Mouse (Mus musculus) thymus, postnatal 4 days (tissue): Measurements from ENCODE around the gene Bri3bp.
A peak's percentile ranks its signal among the peaks of the same experiment; 100 is the strongest.
"Not testable (repeated sequence)": the region's sequence is repeated elsewhere in the genome, so short reads cannot be mapped to it uniquely, and the experiment has no call there.

Source experiments
- DNase-seq: peaks from one replicate; pipeline ENCODE4 v3.0.0; 2021

The Bri3bp gene

DNA sequence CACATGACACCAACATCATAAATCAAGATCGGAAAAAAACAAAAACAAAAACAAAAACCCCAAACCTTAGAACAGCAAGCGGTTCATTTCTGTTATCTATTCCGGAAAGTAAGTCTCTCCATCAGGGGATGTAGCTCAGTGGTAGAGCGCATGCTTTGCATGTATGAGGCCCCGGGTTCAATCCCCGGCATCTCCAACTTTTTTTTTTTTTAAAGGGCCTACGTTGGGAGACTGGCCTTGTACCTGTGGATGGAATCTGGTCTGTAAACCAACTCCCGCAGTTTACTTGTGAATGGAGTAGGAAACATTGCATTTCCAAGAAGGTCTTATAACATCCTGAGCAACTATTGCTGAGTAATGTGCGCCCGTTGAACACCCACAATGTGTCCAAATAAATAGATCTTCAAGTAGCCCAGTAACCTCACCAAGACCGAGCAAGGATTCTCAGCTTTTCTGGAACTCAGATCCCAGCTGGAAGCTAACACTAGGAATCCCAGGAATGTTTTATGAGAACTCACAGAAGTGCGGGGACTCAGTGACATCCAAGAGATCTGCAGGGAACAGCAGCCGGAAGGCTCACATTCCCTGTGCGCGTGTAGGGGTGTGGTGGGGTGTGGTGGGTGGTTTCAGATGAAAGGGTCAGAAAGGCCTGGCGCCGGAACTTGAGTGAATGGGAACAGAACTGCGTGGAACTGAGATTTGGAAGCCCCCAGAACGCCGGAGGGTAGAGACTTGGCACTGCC is 31.8 kb upstream of the Bri3bp start:
- DNase-seq: peak; percentile 47

- DNase-seq: peak; percentile 94
Observed at GRCm38 (mm10) chr5:125411972-125412530, 29.3 kb upstream of the Bri3bp start.

DNA sequence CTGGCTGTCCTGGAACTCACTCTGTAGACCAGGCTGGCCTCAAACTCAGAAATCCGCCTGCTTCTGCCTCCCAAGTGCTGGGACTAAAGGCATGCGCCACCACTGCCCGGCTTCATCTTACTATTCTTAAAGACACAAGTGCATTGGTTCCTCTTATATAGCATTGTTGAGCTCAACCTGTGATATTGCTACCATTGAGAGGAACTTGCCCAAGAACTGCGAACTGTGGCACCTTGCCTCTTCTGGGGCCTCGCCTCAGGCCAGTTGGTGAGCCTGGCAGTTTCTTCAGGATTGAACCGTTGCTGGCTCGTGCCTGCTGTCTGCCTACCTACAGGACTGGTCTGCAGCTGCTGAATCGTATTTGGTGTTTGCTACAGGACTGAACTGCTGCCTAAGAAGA is 28.8 kb upstream of the Bri3bp start:
- DNase-seq: not testable (repeated sequence)

GRCm38 (mm10) chr5:125413763-125414162 is 27.6 kb upstream of the Bri3bp start:
- no peak for DNase-seq

GRCm38 (mm10) chr5:125416183-125416582 is 25.2 kb upstream of the Bri3bp start:
- DNase-seq: no peak

- no peak for DNase-seq
Observed at GRCm38 (mm10) chr5:125418636-125419035, 22.7 kb upstream of the Bri3bp start.

DNA sequence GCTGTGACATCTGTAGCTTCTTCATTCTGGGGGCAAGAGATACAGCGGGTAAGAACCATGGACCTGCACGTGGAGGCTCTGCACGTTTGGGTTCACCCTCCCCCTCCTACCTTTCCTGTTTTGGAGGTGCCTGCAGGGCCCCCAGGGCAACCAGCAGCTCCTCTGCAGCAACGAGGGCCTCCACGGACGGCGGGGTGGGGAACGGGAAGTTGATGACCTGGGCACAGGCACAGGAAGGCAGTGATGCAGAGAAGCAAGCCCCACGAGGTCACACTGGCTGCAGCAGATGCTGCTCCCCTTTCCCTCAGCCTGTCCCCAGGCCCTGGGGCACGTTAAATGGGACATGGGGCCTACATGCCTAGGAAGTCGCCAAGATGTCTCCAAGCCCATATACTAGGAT is 22.2 kb upstream of the Bri3bp start:
- DNase-seq: no peak

DNA sequence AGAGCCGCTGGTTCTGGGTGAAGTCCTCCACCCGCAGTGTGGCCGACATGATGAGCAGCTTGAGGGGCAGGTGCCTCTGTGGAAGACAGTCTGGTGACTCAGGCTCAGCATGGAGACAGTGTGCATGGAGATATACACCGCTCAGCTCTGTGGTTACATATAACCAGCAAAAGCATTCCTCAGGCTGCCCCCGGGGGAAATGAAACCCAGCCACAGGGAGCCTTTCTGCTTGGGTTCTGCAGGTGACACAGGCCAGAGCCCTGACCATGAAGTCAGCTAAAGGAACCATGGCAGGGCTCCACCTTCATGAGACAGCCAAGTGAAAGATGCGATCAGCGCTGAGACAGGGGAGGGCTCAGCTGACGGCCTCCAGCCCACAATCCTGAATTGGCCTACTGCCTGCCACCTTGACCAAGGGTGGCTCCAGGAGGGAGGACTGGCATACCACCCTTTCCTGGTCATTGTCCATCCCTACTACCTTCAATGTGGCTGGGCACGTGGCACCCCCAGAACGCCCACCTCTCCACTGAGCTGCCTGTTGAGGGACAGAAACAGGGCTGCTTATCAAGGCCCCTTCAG is 15.6 kb upstream of the Bri3bp start:
- DNase-seq: no peak

DNA sequence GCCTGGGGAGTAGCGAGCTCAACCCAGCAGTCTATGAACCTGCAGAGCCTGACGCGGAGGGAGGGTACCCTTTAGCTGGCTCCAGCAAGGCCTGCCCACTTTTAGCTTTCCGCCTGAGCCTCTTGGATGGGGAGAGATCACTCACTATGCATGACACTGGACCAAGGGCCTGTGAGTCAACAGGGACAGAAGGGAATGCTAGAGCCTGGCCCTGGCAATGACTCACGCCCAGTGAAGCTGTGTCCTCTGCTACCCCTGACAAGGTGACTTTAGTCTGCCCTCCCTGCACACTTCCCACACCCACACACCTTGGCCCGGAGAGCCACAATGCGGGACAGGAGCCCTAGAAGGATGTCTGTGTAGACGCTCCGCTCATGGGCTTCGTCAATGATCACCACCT is 15.0 kb upstream of the Bri3bp start:
- DNase-seq: no peak

DNA sequence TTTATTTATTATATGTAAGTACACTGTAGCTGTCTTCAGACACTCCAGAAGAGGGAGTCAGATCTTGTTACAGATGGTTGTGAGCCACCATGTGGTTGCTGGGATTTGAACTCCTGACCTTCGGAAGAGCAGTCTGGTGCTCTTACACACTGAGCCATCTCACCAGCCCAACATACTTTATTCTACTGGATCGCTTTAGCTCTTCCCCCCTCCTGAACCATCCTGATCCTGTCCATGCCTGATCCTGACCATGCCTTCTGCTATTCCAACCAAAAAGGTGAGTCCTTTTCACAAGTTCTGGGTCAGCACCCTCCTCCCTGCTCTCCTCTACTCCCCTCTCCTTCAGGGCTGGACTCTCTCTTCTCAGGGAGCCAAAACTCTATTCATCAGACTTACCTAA is 9.0 kb upstream of the Bri3bp start:
- not testable (repeated sequence) for DNase-seq

GRCm38 (mm10) chr5:125433793-125434337 is 7.5 kb upstream of the Bri3bp start, which contains the start of gene Dhx37:
Gene Dhx37 (minus strand): TSS chr5:125434121.
- DNase-seq: peak; percentile 95

- peak; percentile 49 for DNase-seq
Observed at GRCm38 (mm10) chr5:125434347-125434746, 7.0 kb upstream of the Bri3bp start.

GRCm38 (mm10) chr5:125440583-125441233 is 660 bp upstream of the Bri3bp start:
- DNase-seq: no peak

GRCm38 (mm10) chr5:125442136-125442995 is 998 bp downstream of the Bri3bp start:
- peak; percentile 36 for DNase-seq

DNA sequence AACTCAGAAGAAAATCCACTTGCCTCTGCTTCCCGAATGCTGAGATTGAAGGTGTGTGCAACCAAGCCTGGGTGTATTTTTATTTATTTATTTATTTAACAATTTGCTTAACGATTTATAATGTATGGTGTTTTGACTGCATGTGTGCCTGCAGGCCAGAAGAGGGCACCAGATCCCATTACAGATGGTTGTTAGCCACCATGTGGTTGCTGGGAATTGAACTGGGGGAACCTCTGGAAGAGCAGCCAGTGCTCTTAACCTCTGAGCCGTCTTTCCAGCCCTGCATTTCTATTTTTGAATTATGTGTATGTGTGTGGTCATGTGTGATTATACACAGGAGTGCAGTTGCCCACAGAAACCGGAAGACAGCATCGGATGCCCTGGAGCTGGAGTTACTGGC is 2.0 kb downstream of the Bri3bp start:
- DNase-seq: no peak

DNA sequence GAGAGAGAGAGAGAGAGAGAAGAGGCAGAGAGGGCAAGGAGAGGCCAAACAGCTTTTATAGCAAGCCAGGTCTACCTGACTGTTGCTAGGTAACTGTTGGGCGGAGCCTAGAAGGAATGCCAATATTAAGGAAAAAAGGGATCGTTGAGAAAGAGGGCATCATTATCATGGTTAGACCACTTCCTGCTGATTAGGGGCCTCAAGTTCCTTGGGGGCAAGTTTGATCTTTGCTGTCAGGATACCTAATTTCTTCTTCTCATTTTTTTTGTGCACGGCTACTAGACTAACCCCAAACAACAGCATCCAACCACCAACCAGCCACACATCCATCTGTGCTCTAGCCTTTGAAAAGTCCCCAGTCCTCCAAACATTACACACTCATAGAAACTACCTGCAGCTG is 2.5 kb downstream of the Bri3bp start:
- no peak for DNase-seq

DNA sequence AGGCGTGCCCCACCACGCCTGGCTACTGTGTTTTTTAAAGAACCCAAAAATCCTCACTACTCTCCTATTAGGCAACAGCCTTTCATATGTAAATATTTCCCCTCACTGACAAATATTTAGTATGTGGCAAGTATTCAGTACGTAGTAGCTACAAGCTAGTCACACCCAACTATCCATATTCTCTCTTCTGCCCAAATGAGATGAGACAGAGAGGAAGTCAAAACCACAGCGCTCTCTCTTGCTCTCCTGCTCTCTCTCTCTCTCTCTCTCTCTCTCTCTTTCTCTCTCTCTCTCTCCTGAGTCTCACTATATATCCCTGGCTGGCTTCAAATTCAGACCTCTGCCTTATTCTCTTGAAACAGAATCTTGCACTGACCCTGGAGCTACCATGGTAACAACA is 3.2 kb downstream of the Bri3bp start:
- no peak for DNase-seq

DNA sequence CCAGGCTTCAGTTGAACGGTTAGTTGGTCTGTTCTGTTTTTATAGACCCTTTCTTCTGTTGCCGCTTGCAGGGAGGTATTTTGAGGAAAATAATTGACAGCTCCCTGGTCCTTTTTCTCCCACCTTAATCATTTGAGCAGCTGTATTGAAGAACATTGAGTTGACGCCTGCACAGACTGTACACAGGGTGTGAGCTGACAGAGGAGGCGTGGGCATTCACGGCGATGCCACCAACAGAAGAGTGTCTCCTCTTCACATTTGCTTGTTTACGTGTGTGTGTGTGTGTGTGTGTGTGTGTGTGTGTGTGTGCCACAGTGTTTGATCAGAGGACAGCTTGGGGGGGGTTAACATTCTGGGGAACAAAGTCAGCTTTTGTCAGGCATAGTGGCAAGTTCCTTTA is 5.0 kb downstream of the Bri3bp start:
- no peak for DNase-seq

GRCm38 (mm10) chr5:125448026-125448425 is 6.7 kb downstream of the Bri3bp start:
- no peak for DNase-seq

DNA sequence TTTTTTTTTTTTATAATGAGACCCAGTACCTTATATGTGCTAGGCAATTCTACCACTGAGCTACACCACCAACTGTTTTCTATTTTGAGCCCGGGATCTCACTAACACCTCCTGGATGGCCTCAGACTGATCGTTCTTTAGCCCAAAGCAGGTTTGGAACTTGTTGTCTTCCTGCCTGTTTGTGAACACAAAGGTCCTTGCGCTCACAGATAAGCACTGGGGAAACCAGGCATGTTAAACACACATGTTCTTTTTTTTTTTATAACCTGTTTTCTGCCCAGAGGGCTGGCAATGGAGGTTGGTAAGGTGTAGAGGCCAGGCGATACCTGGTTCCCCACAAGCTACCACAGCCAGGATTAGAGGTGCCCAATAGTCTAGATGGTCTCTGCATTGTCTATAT is 7.3 kb downstream of the Bri3bp start:
- no peak for DNase-seq

DNA sequence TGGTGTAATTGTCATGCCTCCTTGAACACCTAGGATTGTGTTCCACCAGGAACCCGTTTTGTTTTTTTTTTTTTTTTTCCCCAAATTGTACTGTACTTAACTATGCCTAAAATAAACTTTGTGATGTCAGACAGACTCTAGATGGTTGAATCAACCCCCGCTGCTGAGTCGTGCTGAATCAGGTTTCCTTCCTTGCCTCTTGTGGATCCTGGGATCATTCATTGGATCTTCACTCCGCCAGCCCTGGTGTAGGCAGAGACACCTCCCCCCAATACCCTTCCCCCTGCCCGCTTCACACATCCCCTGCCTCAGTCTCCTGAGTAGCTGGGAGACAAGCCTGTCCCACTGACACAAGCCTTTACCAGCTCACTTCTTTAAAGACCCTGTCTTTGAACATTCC is 7.9 kb downstream of the Bri3bp start:
- DNase-seq: no peak

DNA sequence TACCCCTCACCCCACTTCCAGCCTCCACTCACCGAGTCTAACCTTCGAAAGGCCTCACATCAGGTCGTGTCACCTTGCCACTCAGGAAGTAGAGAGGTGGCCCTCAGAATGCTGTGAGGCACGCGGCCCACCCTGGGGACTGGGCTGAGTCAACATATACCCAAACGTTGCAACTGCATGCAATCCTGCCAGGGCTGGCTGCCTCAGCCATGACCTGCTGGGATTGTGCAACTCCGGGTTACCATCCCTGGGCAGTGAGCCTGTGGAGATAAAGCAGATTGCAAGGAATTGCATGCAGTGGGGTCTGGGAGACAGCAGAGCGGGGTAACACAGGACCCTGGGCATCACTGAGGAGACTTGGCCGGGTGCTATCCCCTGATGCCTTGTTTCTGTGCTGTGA is 11.2 kb downstream of the Bri3bp start:
- no peak for DNase-seq

- DNase-seq: no peak
Observed at GRCm38 (mm10) chr5:125456100-125456499, 14.7 kb downstream of the Bri3bp start.
